Mouse (Mus musculus) gastrocnemius, postnatal 36 days (tissue): ENCODE measurements at regions not wholly inside any gene's neighbourhood (a gene's known extent, or its start where the extent isn't known, plus 50 kb on each side); places are given as distances from the start of the nearest gene placed in this dataset.

Experiments
- DNase-seq, 2 experiments: peaks; one replicate each; pipeline ENCODE4 v3.0.0; 2022
- intact Hi-C: fragments of 180-260 bp; cut with DNase I; formaldehyde crosslinking; loops from one replicate; pipeline ENCODE4 v1.15.1; 2025

DNA sequence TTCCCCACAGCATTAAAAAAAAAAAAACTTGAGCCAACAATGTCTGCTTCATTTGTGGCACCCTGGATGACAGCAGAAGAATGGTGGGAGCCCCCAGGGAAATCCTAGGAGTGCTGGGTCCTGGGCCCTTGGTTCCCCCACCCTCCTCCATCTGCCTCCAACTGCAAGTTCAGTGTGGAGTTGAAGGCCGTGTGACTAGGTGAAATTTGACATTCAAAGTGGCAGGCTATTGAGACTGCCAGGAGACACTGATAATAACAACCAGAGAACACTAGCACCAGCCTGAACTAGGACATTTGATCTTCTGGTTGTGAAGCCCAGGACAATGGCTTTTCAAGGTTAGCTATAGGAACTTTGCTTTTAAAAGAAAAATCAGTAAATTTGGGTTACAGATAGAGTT, 74.0 kb downstream of the Adamts15 start:
- intact Hi-C loops: no loop called here
- DNase-seq: no peak

DNA sequence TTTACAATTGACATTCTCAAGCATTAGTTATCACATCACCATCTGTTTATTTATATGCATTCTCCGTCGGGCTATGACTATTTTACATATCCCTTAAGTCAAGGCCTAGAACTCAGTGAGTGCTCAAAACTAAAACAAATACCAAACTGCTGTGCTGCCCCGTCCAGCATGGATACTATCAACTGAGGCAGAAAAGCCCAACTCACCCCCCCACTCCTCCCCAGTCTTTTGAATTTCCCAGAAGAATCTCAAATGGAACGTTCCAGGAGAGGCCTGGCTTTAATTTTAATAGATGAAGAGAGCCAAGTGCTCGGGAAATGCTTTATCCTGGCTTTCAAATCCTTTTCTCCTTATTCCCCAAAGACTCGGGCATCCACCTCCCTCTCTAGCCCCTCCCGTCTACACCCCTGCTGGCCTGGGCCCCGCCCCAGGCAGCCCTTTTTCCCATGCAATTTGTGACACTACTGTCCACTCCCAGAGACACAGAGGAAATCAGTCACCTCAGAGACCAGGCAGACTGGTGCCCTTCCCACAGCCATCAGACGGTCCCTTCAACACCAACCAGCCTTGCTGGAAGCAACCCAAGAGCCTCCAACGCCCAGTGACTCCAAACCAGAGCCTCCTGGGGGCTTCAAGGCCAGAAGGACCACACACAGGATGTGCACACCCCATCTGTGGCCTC, 76.5 kb downstream of the Adamts15 start:
- peak; percentile 27 to 28 for DNase-seq

DNA sequence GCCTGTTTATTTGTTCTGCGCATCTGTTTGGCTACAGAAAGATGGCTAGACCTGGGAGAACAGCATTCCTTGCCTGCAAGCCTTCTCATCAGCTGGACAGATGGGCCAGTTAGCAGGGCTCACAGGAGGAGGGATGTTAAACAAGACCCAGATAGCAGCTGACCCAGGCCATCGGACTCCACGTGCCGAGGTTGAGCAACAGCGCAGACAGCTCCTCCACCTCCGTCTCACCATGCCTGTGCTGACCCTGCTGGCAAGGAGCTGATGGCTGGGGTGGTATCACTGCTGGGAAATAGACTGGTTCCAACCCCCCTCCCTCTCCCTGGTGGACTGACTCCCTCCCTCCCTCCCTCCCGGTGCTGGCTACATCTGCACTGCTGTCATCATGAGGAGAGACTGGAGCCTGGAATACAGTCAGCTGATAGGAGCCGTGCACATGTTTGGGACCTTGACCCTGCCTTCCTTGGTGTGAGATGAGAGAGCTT, 78.1 kb downstream of the Adamts15 start:
- intact Hi-C loops: no loop called here
- peak; percentile 35 to 58 for DNase-seq

More for the DNA sequence above, 76.5 kb downstream of the Adamts15 start:
- intact Hi-C loops: no loop called here

DNA sequence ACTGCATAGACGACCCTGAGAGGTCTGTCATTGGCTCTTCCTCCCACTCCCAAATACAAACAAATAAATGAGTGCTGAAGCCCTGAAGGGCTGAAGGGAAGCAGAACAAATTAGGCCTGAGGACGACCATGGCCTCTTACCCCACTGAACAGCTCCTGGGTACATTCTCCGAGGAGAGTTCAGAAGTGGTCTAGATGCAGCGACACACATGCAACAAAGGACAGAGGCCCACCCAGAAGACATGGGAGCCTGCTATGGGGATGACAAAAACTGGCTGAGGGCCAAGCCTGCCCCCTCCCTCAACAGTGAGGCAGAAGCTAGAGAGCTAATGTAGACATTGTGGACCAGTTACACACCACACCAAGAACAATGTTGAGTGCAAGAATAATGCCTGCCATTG, 87.3 kb downstream of the Adamts15 start:
- intact Hi-C loops: no loop called here
- no peak for DNase-seq

DNA sequence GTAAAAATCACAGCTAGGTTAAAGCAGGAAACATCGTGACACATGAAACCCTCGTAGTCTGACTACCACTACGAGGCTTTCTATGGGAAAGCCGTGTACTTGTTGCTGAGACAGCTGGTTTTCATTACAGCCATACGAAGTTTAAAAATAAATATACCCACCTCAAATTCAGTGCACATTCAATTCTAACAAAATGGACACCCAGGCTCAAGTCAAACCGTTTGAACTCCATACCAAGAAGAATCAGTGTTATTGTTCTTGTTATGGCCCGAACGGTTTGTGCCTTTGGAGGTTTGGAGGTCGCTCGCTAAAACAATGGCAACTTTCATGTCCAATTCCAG, 87.7 kb downstream of the Adamts15 start:
- intact Hi-C loops: no loop called here
- no peak for DNase-seq

DNA sequence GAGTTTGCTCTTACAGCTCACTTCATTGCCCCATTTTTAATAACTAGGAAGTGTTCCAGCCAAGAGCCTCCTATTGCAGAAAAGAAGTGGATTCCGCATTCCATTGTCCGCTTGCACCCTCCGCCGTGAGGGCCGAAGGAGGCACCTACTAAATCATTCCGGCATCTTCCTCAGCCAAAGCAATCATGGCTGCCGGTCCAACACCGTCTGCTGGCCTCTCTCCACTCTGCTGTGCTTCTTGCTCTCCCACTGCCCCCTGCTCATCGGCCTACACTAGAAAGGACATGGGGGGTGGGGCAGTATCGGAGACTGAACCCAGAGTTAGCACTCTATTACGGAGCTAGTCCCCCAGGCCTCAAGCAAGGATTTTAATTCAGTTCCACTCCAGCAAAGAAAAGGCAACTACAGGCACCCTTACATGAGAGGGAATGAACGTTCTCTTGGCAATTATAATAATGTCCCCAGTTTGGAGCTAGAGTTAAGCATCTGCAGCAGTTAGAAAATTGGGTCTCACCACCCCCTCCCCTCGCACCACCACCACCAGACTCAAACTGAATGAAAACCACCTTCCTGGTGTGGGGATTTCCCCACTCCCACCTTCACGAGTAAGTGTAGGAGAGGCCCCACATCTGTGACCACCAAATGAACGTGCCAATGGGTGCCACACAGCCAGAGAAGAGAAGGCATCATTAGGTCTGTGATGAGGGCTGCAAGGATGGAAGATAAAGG, 88.3 kb downstream of the Adamts15 start:
- no peak for DNase-seq
- intact Hi-C loops: no loop called here

DNA sequence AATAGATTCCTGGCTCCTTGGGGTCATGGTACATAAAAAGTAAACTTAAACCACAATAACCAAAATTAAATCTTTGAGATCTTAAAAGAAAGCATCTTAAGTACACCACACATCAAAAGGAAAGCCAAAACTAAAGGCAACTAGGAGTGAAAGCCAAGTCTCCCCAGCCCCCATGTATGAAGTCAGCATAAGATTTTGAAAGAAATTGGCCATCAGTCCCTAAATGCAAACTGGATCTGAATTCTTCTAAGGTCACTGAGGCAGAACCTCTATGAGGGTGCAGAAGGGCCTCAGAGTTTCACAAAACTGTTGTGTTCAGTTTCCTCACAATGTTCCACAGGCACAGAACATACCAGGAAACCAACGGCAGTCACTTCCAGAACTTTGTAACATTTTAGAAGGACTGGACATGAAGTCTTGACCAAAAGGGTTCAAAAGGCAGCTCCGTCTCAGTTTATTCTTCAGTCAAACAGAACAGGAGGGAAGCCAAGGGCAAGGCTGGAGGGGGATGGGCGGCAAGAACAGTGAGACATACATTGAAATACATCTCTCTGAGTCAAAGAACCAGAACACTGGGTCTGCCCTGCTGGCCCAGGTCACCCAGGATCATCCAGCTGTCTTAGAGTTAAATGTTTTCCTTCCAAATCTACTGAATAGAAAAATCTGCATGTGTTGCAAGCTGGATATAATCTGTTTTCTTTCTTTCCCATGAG, 92.9 kb downstream of the Adamts15 start:
- DNase-seq: peak in 1 of 2 experiments; percentile 40
- intact Hi-C loops: no loop called here

DNA sequence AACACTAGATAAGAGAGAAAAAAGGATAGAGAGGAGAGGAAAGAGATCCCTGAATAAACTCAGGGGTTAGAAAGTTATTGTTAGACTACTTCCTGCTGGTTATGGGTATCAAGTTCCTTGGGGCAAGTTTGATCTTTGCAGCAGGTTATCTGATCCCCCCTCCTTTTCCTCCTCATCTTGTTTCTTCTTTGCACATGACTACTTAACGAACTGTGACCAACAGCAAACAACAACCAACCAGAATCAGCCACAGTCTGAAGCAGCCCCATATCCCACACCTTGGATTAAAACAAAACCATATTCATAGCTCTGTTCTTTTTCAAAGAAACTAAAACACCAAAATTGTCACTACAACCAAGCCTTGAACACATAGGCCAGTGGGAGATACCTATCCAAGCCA, 94.5 kb downstream of the Adamts15 start:
- DNase-seq: no peak
- intact Hi-C loops: no loop called here

DNA sequence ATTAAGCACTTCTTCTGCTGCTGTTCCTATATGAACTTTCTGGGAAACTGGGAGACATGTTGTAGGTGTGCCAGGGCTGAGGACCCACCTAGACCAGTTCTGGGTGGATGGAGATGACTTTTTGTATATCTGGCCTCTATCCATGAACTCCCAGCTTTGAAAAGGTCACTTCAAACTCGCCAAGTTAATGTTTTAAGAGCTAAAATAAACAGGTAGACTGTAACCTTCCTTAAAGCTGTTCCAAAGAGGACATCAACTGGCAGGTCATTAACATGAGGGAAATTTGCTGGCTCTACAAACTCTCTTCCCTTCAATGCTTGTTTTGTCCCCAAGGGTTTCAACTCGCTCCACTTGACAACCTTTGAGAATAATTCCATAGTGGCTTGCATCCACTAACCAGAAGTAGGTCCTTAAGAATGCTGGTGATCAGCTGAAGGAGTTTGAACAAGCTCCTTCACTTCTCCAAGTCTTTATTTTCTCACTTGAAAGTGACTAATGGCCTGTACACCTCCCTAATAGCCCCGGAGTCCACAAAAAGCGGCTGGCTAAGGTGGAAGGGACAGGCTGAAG, 98.1 kb downstream of the Adamts15 start:
- DNase-seq: no peak
- intact Hi-C loops: no loop called here

DNA sequence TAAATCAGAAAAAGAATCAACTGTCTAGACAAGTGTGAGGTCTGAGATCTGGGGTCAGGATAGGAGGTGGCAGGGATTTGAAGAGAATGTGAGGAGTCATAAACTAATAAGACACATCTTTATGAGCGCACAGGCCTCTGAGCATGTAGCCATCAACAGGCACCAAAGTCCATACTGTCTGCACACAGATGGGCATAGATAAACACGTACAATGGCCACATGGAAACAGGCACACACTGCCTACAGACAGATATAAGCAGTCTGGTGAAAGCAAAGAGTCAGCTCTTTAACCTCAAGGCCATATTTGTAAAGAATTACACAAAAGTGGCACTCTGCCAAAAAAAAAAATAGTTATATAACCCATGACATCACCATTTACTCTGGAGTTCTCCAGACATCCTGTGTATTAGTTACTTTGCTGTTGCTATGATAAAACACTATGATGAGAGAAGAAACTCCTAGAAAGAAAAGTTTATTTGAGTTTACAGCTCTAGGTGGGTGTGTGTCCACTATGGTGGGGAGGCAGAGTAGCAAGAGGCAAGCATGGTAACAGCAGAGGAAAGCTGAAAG, 101.4 kb downstream of the Adamts15 start:
- intact Hi-C loops: no loop called here
- DNase-seq: no peak

DNA sequence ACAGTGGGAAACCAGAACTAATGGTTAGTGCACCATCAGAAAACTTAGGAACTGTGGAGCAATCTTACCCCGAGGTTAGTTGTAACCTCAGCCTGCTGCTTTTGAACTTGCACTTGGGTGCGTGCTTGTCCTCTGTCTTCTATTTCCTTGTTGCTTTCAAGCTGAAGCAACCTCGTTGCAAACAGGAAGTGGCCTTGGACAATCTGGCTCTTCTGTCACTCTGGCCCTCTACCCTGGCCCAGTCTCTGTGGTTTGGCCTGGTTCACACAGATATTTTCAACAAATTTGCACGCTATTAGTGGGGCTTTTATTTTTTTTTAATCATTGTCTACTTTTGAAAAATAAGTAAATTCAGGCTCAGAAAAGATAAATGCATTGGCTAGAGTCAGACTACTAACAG, 109.0 kb downstream of the Adamts15 start:
- no peak for DNase-seq
- intact Hi-C loops: no loop called here

DNA sequence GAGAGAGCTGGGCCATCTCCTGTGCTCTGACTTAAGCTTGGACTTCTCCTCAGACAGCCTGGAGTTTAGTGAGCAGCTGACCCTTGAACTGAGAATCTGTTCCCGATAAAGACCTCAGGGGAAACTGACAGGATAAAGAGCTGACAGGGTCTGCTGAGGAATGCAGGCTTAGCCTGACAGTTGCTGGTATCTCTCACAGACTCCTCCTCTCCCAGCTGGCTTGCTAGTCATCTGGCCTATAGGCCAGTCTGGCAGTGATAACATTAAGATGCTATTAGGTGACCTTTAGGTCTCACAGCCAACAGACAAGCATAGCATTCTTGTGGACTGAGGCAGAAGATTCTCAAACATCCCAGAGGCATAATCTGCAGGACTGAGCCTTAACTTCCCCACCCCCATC, 111.4 kb downstream of the Adamts15 start:
- intact Hi-C loops: no loop called here
- no peak for DNase-seq

DNA sequence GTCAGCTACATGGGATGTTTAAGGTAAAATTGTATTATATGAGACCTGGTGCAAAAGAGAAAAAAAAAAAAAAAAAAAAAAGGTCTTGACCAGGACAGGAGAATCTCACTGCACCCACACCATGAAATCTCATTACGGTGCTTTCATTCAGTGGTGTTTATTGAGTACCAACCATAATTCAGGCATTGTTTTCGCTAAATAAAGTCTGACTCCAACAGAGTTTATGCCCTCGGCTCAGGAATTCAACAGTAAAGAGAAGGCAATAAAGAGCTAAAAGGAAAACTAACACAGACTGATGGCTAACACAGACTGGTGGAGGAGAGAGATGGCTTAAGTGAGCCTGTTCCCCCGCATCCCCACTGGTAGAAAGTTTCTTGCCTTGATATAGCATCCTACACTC, 112.0 kb downstream of the Adamts15 start:
- DNase-seq: no peak
- intact Hi-C loops: no loop called here

DNA sequence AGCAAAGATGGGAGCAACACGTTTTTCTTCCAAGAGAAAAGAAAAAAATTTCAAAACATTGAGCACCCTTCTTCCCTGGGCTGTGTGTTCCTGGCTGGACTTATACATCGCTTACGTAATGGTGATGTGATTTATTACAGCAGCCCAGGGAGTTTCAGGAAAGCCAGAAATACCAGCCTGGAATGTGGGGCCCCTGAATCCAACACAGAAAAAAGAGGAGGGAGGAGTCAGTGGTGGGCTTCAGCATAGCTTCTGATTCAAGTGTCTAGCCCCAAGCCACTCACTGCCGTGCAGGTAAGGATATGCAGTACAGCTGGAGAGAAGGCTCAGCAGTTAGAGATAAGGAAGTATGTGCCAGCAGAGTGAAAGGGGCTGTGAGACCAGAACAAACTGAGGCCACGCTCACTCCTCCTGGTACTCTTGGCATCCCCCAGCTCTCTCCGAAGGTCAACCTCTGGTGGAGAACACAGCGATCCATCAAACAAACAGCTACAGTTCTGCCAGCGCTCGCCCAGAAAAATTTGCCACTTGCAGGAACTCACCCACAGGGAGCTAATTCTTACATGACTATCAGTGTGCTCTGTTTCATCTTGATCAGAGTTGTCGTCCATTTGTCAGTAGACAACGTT, 113.3 kb downstream of the Adamts15 start:
- no peak for DNase-seq
- intact Hi-C loops: no loop called here

DNA sequence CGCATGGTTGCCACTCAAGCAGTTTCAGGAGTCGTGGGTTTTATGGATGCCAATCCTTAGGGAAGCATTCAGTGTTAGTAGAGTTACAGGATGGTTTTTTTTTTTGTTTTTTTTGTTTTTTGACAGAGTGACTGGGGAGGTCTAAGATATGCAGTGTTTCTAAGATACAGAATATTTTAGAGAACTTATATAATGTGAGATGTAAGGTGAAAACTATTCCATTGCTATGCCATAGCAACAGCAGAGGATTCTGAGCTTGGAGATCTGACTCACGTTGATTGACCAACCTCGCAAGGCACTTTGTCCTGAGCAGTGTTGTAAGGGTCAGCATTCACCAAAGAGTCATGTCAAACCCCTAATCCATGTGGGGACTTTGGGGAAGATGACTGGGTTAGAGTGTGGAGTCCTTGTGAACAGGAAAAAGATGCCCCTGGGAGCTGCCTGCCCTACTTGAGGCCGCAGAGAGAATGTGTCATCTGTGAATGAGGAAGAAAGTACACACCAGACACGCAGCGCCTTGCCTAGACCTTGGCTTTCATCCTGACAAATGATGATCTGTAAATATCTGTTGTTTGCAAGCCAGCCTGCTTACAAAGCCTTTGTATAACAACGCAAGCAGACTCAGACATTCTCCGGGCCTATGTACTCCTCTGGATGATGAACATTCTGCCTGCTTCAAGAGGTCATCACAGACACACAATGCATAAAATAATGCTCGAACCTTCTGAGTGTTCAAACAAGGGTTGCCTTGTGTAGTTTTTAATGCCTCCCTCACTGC, 118.3 kb downstream of the Adamts15 start:
- intact Hi-C loops: no loop called here
- DNase-seq: no peak

DNA sequence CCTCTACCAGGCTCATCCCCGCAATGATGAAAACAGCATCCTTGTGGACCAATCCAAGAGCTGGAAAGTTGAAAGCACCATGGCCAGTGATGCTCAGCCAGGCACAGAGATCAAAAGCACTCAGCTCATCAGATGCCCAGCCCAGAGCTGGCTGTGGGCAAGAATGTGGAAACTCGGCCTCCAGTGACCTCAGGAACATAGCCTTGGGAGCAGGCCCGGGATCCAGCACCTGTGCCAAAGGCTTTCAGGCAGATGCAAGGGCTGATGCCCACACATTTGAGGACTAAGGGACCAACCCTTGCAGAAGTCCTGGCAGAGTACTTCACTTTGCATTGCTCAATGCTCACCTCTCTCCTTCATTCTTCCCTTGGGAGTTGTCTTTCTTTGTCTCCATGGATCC, 119.4 kb downstream of the Adamts15 start:
- intact Hi-C loops: no loop called here
- DNase-seq: peak; percentile 34 to 54

DNA sequence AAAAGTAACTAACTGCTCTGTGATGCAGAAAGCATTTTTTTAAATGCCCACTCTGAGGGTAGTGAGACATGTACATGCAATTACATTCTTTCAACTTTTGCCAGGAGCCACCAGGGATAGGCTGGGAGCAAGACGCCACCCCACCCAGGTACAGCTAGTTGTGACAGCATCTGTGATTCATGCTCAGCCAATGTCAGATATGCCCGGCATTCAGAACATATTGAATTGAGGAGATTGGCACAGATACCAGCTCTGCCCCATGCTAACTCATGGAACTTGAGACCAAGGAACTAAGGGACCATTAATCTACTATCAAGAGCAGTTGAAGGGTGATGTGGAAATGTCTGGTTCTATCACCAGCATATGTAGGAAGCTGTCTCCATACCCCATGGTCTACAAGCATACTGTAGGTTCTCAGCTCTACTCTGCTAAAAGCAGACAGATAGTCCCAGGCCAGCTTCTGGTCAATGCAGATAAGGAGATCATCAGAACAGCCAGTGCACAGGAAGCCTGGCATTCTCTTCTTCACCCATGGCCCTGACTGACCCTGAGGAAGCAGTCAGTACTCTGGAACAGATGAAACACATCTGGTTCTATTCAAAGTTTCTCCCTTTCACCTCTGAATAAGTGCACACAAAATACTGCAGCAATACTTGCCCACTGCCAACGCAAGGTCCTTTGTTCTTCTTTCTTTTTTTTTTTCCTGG, 127.4 kb downstream of the Adamts15 start:
- intact Hi-C loops: no loop called here
- no peak for DNase-seq

DNA sequence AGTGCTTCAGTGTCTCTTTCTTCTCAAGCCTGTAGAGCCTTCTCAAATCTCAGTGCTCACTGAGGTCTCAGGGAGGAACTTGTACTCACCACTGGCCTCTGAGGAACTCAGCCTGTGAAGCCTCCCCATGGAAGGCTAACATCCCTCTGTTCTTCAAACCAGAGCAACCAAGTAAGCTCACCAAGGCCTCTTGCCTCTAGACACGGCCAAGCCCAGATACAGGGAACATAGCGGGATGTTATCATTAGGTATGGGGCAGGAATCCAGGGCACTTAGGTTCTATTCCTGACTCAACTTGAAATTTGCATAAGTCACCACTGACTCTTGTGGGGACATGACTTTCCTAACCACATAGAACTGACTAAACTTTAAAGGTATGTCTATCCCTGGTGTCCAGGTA, 141.0 kb downstream of the Adamts15 start:
- no peak for DNase-seq
- intact Hi-C loops: no loop called here

DNA sequence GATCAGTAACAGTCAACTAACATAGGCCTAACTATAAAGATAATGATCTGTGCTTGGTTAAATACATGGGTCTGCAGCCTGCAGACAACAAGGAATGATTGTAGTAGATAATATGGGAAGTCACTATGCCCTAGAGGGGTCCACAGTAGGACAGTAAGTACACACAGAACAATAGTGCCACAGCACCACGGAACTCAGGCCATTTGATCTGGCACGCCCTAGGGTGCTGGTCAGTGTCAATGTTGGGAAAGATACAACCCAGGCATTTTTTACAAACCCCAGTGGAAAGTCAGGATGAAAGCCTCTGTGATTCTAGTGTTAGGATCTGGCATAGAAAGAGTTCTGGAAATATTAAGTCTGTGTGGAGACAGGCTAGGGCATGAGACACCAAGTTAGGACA, 144.4 kb downstream of the Adamts15 start:
- intact Hi-C loops: no loop called here
- no peak for DNase-seq
